Mouse (Mus musculus) urinary bladder, adult 18-20 months (tissue): Measurements from ENCODE around the gene Metrnl.
A peak's percentile ranks its signal among the peaks of the same experiment; 100 is the strongest.

Experiments
- DNase-seq, 2 experiments: peaks; one replicate each; pipeline ENCODE4 v3.0.0; 2022; ENCODE audit warnings: low spot score in 2 of 2, mixed read lengths in 2 of 2

Gene Metrnl

DNA sequence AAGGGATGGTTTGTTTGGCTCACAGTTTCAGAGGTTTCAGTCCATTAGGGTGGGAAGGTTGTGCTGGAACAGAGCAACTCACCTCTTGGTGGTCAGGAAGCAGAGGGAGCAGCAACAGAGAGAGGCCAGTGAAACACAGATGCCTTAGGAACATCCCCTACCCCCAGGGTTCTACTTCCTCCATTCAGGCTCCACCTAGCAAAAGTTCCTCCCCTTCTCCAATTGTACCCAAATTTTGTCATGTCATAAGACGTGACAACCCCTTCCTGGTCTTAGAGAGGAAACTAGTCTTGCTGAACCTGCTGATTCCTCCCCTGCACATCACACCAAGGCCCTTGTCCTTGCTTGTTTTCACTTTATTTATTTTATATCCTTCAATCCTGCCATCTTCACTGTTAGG is 32.8 kb downstream of the Metrnl start:
- no peak for DNase-seq

DNA sequence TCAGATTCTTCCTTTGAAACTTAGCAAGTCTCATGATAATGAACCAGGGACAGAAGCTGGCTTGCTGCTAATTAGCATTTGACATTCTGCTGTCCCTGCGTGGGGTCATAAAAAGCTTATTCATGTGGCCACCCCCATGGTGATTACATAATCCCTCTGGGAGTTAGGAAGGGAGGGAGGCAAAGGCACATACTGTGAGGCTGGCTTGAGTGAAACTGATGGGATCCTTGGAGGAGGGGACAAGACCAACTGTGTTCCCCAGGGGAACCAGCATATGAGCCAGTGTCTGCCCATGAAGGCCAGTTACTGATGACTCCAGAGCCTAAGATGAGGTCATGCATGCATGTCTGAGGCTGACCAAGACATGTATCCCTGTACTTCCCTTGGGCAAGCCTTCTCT is 33.5 kb downstream of the Metrnl start:
- DNase-seq: no peak

DNA sequence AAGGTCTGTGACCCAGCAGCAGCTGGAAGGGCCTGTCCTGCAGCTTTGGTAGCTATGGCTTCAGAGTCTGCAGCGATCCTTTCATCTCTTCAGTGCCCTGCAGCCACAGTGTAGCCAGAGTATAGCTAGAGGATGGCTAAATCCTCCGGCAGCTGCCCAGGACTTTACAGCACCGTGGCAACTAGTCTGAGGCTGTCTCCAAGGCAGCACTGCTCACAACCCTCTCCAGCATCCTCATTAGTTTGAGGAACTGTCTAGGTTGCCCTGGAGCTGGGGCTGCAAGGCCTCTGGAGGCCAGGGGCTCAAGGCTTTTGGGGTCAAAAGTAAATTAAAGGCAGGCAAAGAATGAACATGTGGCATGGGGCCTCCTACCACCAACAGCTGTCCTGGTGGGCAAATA is 37.3 kb downstream of the Metrnl start:
- no peak for DNase-seq

DNA sequence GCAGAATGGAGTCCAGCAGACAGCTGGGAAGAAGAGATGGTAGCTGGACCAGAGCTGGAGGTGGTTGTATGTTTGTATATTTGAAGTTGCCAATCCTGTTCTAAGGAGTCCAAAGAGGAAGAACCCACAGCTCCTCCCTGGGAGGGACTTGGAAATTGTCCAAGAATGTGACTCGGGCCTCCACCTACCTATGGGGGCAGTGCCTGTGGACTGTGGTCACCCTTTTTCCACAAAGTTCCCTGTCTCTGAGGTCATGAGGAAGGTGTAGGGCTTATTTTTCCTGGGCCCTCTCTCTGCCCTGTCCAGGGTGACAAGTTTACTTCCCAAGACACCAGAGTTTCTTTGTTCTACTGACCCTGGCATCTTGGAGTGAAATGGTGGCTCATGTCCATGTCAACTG is 39.6 kb downstream of the Metrnl start:
- peak; percentile 35 to 63 for DNase-seq

GRCm38 (mm10) chr11:121741433-121741832 is 40.1 kb downstream of the Metrnl start:
- DNase-seq: peak in 1 of 2 experiments; percentile 18

GRCm38 (mm10) chr11:121743113-121743512 is 41.8 kb downstream of the Metrnl start:
- DNase-seq: no peak

GRCm38 (mm10) chr11:121743915-121744628 is 42.7 kb downstream of the Metrnl start:
- no peak for DNase-seq

DNA sequence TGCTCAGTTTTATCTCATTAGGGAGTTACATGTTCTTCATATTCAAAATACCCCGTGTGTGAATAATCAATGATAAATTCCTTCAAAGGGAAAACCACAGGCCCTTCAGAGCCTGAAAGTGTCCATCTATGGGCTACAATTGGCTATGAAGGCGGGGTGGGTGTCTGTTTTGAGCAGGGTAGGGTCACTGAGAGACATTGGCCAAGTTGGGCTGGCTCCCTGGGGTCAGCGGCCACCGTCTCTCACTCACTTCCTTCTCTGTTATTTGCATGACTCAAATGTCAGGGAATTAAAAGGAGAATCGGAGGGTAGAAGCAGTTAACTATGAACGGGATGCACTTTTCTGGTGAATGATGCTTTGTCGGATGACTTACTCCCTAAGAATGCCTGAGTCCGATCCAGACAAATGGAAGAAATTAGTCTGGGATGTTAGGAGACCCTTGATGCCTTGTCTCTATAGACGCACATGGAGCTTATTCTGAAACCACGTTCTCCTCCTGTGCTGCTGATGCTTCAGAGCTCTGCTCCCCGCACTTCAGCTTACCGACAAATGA is 45.7 kb downstream of the Metrnl start:
- DNase-seq: no peak

DNA sequence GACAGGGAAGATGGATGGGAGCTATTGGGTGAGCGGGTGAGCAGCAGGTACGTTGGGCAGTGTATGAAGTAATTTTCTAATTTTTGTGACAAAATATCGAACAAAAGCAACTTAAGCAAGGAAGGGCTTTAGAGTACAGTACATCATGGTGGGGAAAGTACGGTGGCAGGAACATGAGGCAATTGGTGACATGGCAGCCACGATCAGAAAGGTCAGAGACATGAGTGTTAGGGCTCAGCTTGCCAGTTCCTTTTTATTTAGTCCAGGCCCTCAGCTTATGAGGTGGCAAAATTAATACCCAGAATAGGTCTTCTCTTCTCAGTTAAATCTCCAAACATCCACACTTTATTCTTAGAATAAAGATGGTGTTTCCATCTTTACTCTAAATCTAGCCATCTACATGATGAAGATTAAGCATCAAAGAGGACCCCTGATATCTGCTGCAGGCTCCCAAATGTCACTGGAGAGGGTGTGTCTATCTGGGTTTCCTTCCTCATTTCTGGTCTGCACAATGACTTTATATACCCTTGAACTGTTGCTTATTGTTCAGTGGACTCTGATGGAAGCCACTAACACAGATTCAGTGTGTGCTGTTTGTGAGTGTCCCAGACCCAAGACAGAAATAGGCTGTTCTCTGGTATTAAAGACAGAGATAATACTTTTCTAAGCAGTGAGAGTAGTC is 46.8 kb downstream of the Metrnl start:
- DNase-seq: no peak
